10 mouse cellular contexts compared by ENCODE assay signal in the genomic region with DNA sequence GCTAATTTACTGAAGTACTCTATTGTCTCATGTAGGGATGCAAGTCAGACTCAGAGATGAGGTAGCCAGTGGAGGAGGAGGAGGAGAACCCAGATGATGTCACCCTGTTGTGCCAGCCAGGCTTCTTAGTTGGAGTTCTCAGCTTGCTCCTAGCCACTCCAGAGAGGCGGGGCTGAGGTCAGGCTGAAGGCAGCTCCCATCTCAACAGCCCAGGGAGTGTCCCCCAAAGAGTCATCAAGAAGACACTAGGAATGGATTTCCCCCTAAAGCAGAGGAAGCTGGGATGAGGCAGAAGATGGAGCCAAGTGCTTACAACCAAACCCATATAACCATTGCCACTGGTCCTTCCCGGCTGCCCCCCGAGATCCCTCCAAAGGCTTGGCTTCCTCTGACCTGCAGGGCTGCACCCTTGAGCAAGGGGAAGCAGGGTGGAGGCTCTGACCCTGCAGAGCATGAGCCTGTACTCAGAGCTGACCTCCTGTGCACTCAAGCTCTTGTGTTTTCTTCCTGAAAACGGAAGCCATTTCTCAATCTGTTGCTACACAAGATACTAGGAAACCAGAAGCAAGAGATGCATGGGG. TPM values are rescaled to one million over a fixed set of nuclear protein-coding genes. Genes with fewer than 3 reads are reported as not detected.
DNase-seq lines count a peak whose midpoint lies in the region; ATAC-seq lines count a peak whose summit lies in the region.
"Had no signal": no experiment of that assay in that cellular context is flagged by ENCODE, and none has a peak within 500 bp of the region (broad histone marks: within the 10 kb centered on the region; RNA-seq: fewer than 3 reads in every experiment).

No protein-coding gene starts in this region.

- DNase-seq in kidney, adult 11 months = peak; percentile 45
- DNase-seq in kidney, postnatal 4 days = no peak
- peak; percentile 47 for DNase-seq in NIH3T3 (ENCODE audit: low read depth)
- DNase-seq in spleen, adult 12 weeks (ENCODE audit: low spot score) = no peak
- no peak for DNase-seq in urinary bladder, adult 2 months (ENCODE audit: low spot score)
- DNase-seq: right cerebral cortex, postnatal 14 days; thymus, postnatal 25 days had no signal

- H3K4me3 ChIP-seq in megakaryocyte, embryonic 14.5 days (replicated peaks) = peak overlapping the region; percentile 85
- H3K4me3 ChIP-seq: embryonic facial prominence, embryonic 12.5 days had no signal

- H3K27me3 ChIP-seq in megakaryocyte, embryonic 14.5 days (replicated peaks) = no peaks in the 10 kb centered on the region
- H3K27me3 ChIP-seq: embryonic facial prominence, embryonic 12.5 days had no signal

- H3K4me1 ChIP-seq in megakaryocyte, embryonic 14.5 days = peaks cover 100% of the 10 kb centered on the region

- no peaks in the 10 kb centered on the region for H3K9me3 ChIP-seq in megakaryocyte, embryonic 14.5 days
- H3K9me3 ChIP-seq: embryonic facial prominence, embryonic 12.5 days had no signal

- H3K36me3 ChIP-seq in megakaryocyte, embryonic 14.5 days (replicated peaks; ENCODE audit: low read length) = peaks cover 78% of the 10 kb centered on the region
- H3K36me3 ChIP-seq: embryonic facial prominence, embryonic 12.5 days had no signal

- peak; percentile 20 to 29; a peak in 1 of 4 replicates for ATAC-seq in hematopoietic stem cell, adult 5-6 weeks (replicated peaks in 1 of 2; ENCODE audit: insufficient read depth in 1 of 2, low FRiP score in 2 of 2, low TSS enrichment in 1 of 2, low read depth in 1 of 2, poor library complexity in 2 of 2, severe bottlenecking in 2 of 2)

RNA-seq across cellular contexts. Expression of a gene that starts 58.4 kb away (rescaled TPM):
- total RNA-seq in hematopoietic stem cell, adult 5-6 weeks (2017) = 10.3 and 15.1 TPM in 2 replicates
- 46.5 and 208 TPM in 2 replicates for polyA plus RNA-seq in megakaryocyte, embryonic 14.5 days (2012; ENCODE audit: insufficient read depth, low replicate concordance)
- polyA plus RNA-seq in urinary bladder, adult 2 months (2012; rRNA removed) = 12.2 and 16.4 TPM in 2 replicates

Comparison
In these comparisons a context has a peak if more than half of its experiments do, and no peak if none do; other contexts are left out.
1. DNase-seq: peak in kidney, adult 11 months (single experiment) and NIH3T3 (single experiment); none in kidney, postnatal 4 days (0 of 2), spleen, adult 12 weeks (single experiment) and urinary bladder, adult 2 months (single experiment).